ENCODE assay signal across 8 mouse cellular contexts in genomic region chr2:50295562-50295961, GRCm38 (mm10). TPM values are rescaled to one million over a fixed set of nuclear protein-coding genes. Genes with fewer than 3 reads are reported as not detected.
DNase-seq lines count a peak whose midpoint lies in the region; ATAC-seq and TF ChIP-seq lines count a peak whose summit lies in the region.

No protein-coding gene starts in this region.

- H3K4me3 ChIP-seq in kidney, adult 2 months (ENCODE audit: insufficient read depth, low read depth, low read length), result peak overlapping the region; percentile 46
- H3K4me3 ChIP-seq in hindbrain, embryonic 11.5 days (ENCODE audit: low read depth, low read length), result peak overlapping the region; percentile 88
- peak overlapping the region; percentile 90 for H3K4me3 ChIP-seq in midbrain, embryonic 13.5 days (replicated peaks)

- no peak for DNase-seq in kidney, adult 2 months
- DNase-seq in kidney, adult 18-20 months, result no peak
- peak; percentile 25 for DNase-seq in NIH3T3 (ENCODE audit: low read depth)
- peak; percentile 16 for DNase-seq in hindbrain, embryonic 11.5 days (ENCODE audit: low spot score)
- no peak for DNase-seq in right cerebral cortex, postnatal 10 days (ENCODE audit: low spot score in 2 of 2)
- no peak for DNase-seq in right cerebral cortex, postnatal 14 days
- no peak for DNase-seq in kidney, postnatal 36 days

- peak overlapping the region; percentile 61 for H3K4me2 ChIP-seq in hindbrain, embryonic 11.5 days (replicated peaks; ENCODE audit: low read depth, low read length)
- peak overlapping the region; percentile 73 for H3K4me2 ChIP-seq in midbrain, embryonic 13.5 days (replicated peaks)

- TF ChIP-seq CTCF in kidney, adult 2 months (conservative IDR thresholded peaks at IDR 0.05; ENCODE audit: insufficient read depth, insufficient read length, low read depth, low read length), result no peak

- no peak overlapping the region for H3K27ac ChIP-seq in kidney, adult 2 months (ENCODE audit: insufficient read depth, low read depth, low read length)
- H3K27ac ChIP-seq in hindbrain, embryonic 11.5 days (ENCODE audit: low read depth, low read length), result no peak overlapping the region
- H3K27ac ChIP-seq in midbrain, embryonic 13.5 days, result no peak overlapping the region

- TF ChIP-seq POLR2A in kidney, adult 2 months (IDR thresholded peaks at IDR 0.05; ENCODE audit: low read depth, low read length), result no peak

- peaks cover 21% of the 10 kb centered on the region for H3K4me1 ChIP-seq in kidney, adult 2 months (ENCODE audit: control insufficient read depth, insufficient read depth, low read length)
- H3K4me1 ChIP-seq in hindbrain, embryonic 11.5 days (replicated peaks; ENCODE audit: control insufficient read depth, insufficient read depth, low read length), result no peaks in the 10 kb centered on the region
- peaks cover 31% of the 10 kb centered on the region for H3K4me1 ChIP-seq in midbrain, embryonic 13.5 days (replicated peaks)

- H3K9ac ChIP-seq in hindbrain, embryonic 11.5 days (ENCODE audit: low read depth, low read length), result peak overlapping the region; percentile 97; the same call in 1 of the 2 replicates
- peak overlapping the region; percentile 86 for H3K9ac ChIP-seq in midbrain, embryonic 13.5 days (replicated peaks)

- no peak for ATAC-seq in hindbrain, embryonic 11.5 days (ENCODE audit: low FRiP score)
- ATAC-seq in midbrain, embryonic 13.5 days, result no peak

- H3K27me3 ChIP-seq in kidney, adult 2 months (replicated peaks; ENCODE audit: control insufficient read depth, insufficient read depth, low read length), result no peaks in the 10 kb centered on the region
- no peaks in the 10 kb centered on the region for H3K27me3 ChIP-seq in hindbrain, embryonic 11.5 days (ENCODE audit: control insufficient read depth, insufficient read depth, low read length)
- H3K27me3 ChIP-seq in midbrain, embryonic 13.5 days, result no peaks in the 10 kb centered on the region

- WGBS in kidney, adult 2 months, result 21% methylated on average over 5 of the region's 5 CpGs
- whole genome bisulfite sequencing in hindbrain, embryonic 11.5 days, result 46% methylated on average over 5 of the region's 5 CpGs
- 43% methylated on average over 5 of the region's 5 CpGs for WGBS in midbrain, embryonic 13.5 days

- H3K9me3 ChIP-seq in hindbrain, embryonic 11.5 days (ENCODE audit: control insufficient read depth, low read length), result no peaks in the 10 kb centered on the region
- no peaks in the 10 kb centered on the region for H3K9me3 ChIP-seq in midbrain, embryonic 13.5 days

- H3K36me3 ChIP-seq in kidney, adult 2 months (ENCODE audit: control insufficient read depth, insufficient read depth, low read length), result peaks cover 5% of the 10 kb centered on the region
- no peaks in the 10 kb centered on the region for H3K36me3 ChIP-seq in hindbrain, embryonic 11.5 days (ENCODE audit: control insufficient read depth, insufficient read depth, low read length)
- peaks cover 9% of the 10 kb centered on the region for H3K36me3 ChIP-seq in midbrain, embryonic 13.5 days

RNA-seq across cellular contexts. Expression of gene Mmadhc, which starts 1.0 kb away (rescaled TPM):
- 48.4 and 58.6 TPM in 2 replicates for polyA plus RNA-seq in kidney, adult 2 months (2012; rRNA removed)
- polyA plus RNA-seq in hindbrain, embryonic 11.5 days (2014; fragmentation: Nextera tagmentation; extraction: Ambion mirVana), result 179 and 184 TPM in 2 replicates
- polyA plus RNA-seq in midbrain, embryonic 13.5 days (2015; fragmentation: Nextera tagmentation; extraction: Ambion mirVana), result 158 and 159 TPM in 2 replicates

Comparison
In these comparisons a context has a peak if more than half of its experiments do, and no peak if none do; other contexts are left out.
1. DNase-seq: peak in NIH3T3 (single experiment) and hindbrain, embryonic 11.5 days (single experiment); none in kidney, adult 2 months (single experiment), kidney, adult 18-20 months (single experiment), right cerebral cortex, postnatal 10 days (0 of 2), right cerebral cortex, postnatal 14 days (single experiment) and kidney, postnatal 36 days (0 of 2).
2. Peak in every context shown above with its lines, with median percentiles within 50 percentile points of each other: H3K4me3 ChIP-seq.